Mouse (Mus musculus): Measurements from ENCODE around the gene Glud1. TPM values are rescaled to one million over a fixed set of nuclear protein-coding genes. Genes with fewer than 3 reads are reported as not detected.
"Not testable (repeated sequence)": the region's sequence is repeated elsewhere in the genome, so short reads cannot be mapped to it uniquely, and the experiment has no call there.

Glud1 gene
- total and polyA plus RNA-seq, 3 experiments: 57.1 to 125 (median 92.3) TPM

DNA sequence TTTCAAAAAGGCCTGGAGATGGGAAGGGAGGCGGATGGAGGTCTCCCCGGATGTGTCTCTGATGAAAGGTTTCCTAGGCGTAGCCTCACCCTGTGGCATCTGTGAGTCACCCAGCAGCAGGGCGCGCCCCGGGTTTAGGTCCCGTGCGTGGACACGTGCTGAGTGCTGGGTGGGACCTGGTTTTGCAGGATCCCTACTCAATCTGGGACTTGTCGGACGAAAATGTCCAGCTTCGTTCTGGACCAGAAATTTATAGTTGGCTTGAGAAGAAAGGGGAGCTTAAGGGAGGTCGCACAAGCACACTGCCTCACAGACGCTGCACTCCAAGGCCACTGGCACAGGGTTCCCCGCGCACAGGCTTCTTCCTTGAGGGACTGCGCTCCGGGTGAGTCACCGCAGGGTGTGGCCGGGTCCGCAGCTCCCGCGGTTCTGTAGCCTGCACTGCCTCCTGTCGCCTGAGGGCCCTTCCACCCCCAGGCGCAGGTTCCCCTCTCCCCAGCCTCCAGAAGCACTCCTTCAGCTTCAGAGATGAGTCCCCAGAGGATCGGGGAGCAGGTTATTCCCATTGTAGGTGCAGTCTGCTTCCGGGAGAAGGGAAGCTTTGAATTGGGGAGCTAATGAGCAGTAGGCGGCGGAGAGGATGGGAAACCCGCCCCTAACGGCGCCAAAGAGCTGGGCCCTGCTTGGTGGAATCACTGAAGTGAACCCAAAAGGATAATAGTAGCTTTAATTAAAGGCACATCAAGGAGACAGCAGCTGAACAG is 53.1 kb downstream of the Glud1 start:
- Histone ChIP-seq H3K9me3 (replicated peaks; ENCODE audit: insufficient read depth, low read length) (no peaks in the 10 kb centered on the region), H3K9ac (ENCODE audit: control insufficient read depth, low read depth, low read length, poor library complexity, severe bottlenecking) (peak overlapping the region; percentile 72), H3K4me1 (ENCODE audit: control insufficient read depth in 1 of 2, insufficient read depth in 2 of 2, low read length in 2 of 2) (peaks cover 5% of the 10 kb centered on the region in 2 experiments), H3K4me3 (ENCODE audit: control insufficient read depth in 1 of 2, insufficient read depth in 1 of 2, low read depth in 2 of 2, low read length in 2 of 2) (peak overlapping the region; percentile 65 to 72), H3K79me2 (ENCODE audit: control insufficient read depth, insufficient read depth, low read length, poor library complexity) (no peaks in the 10 kb centered on the region; the same call in 1 of the 2 replicates), H3K36me3 (ENCODE audit: control insufficient read depth in 1 of 2, insufficient read depth in 2 of 2, low read length in 2 of 2) (peaks cover 0 to 7% of the 10 kb centered on the region in 2 experiments; a peak in 2 of 4 replicates), H3K27me3 (ENCODE audit: control insufficient read depth in 1 of 2, insufficient read depth in 2 of 2, low read length in 2 of 2) (no peaks in the 10 kb centered on the region), H3K27ac (ENCODE audit: control insufficient read depth, low read depth, low read length) (peak overlapping the region; percentile 79)
- DNase-seq (ENCODE audit: low read depth, low spot score): peak; percentile 85
- TF ChIP-seq MXI1 (IDR thresholded peaks at IDR 0.05; ENCODE audit: low read depth, low read length): no peak; the same call in 1 of the 2 replicates
- TF ChIP-seq CTCF (IDR thresholded peaks at IDR 0.05 in 2 of 3, conservative IDR thresholded peaks at IDR 0.05 in 1 of 3; ENCODE audit: control insufficient read depth in 1 of 3, insufficient read depth in 1 of 3, low read depth in 2 of 3, low read length in 3 of 3, poor library complexity in 1 of 3, severe bottlenecking in 1 of 3): peak in 2 of 3 experiments; percentile 55 to 65; a peak in 5 of 6 replicates
- TF ChIP-seq TBP (IDR thresholded peaks at IDR 0.05; ENCODE audit: low read depth, low read length): no peak; the same call in 1 of the 2 replicates
- peak; percentile 14; the same call in 1 of the 2 replicates for TF ChIP-seq JUND (IDR thresholded peaks at IDR 0.05; ENCODE audit: low read depth, low read length)
- no peak for TF ChIP-seq NELFE (IDR thresholded peaks at IDR 0.05; ENCODE audit: low read depth, low read length)
- peak; percentile 47 for TF ChIP-seq SMC3 (IDR thresholded peaks at IDR 0.05; ENCODE audit: low read depth, low read length)
- no peak for TF ChIP-seq ZMIZ1 (IDR thresholded peaks at IDR 0.05; ENCODE audit: low read depth, low read length)
- peak; percentile 51; the same call in 1 of the 2 replicates for TF ChIP-seq MYC (IDR thresholded peaks at IDR 0.05; ENCODE audit: low read depth, low read length)
- TF ChIP-seq SIN3A (IDR thresholded peaks at IDR 0.05; ENCODE audit: low read length): 0 out of 2 replicates have a peak, but pooled peaks have one; percentile 1
- TF ChIP-seq RAD21 (IDR thresholded peaks at IDR 0.05; ENCODE audit: low read depth, low read length): peak; percentile 54
- TF ChIP-seq MYB (IDR thresholded peaks at IDR 0.05; ENCODE audit: low read depth, low read length): no peak
- TF ChIP-seq POLR2AphosphoS2 (IDR thresholded peaks at IDR 0.05; ENCODE audit: low read length): peak; percentile 40; the same call in 1 of the 2 replicates
- TF ChIP-seq POLR2A (IDR thresholded peaks at IDR 0.05; ENCODE audit: control insufficient read depth in 1 of 2, insufficient read depth in 1 of 2, low read depth in 1 of 2, low read length in 2 of 2, poor library complexity in 1 of 2): peak; percentile 47 to 53; a peak in 3 of 4 replicates
- TF ChIP-seq POLR2AphosphoS5 (IDR thresholded peaks at IDR 0.05; ENCODE audit: borderline replicate concordance, low read depth, low read length): no peak
- peak in 1 of 2 experiments; percentile 14; a peak in 2 of 4 replicates for TF ChIP-seq EP300 (IDR thresholded peaks at IDR 0.05; ENCODE audit: low read depth in 1 of 2, low read length in 2 of 2)
- peak; percentile 91 for TF ChIP-seq BHLHE40 (IDR thresholded peaks at IDR 0.05; ENCODE audit: borderline replicate concordance, low read depth, low read length)
- peak; percentile 72 for TF ChIP-seq MAX (IDR thresholded peaks at IDR 0.05; ENCODE audit: low read length)
- no peak for TF ChIP-seq TAL1 (IDR thresholded peaks at IDR 0.05; ENCODE audit: low read length)
- no peak for TF ChIP-seq CHD2 (IDR thresholded peaks at IDR 0.05; ENCODE audit: low read length)
- TF ChIP-seq GATA1 (IDR thresholded peaks at IDR 0.05; ENCODE audit: low read depth, low read length): no peak
- peak; percentile 41; the same call in 1 of the 2 replicates for TF ChIP-seq USF1 (IDR thresholded peaks at IDR 0.05; ENCODE audit: low read depth, low read length)
- peak; percentile 34 for TF ChIP-seq ZC3H11A (IDR thresholded peaks at IDR 0.05; ENCODE audit: low read depth, low read length)
- 0 out of 2 replicates have a peak, but pooled peaks have one; percentile 9 for TF ChIP-seq ETS1 (IDR thresholded peaks at IDR 0.05; ENCODE audit: low read depth, low read length)
- no peak for TF ChIP-seq E2F4 (IDR thresholded peaks at IDR 0.05; ENCODE audit: borderline replicate concordance, low read depth, low read length)

DNA sequence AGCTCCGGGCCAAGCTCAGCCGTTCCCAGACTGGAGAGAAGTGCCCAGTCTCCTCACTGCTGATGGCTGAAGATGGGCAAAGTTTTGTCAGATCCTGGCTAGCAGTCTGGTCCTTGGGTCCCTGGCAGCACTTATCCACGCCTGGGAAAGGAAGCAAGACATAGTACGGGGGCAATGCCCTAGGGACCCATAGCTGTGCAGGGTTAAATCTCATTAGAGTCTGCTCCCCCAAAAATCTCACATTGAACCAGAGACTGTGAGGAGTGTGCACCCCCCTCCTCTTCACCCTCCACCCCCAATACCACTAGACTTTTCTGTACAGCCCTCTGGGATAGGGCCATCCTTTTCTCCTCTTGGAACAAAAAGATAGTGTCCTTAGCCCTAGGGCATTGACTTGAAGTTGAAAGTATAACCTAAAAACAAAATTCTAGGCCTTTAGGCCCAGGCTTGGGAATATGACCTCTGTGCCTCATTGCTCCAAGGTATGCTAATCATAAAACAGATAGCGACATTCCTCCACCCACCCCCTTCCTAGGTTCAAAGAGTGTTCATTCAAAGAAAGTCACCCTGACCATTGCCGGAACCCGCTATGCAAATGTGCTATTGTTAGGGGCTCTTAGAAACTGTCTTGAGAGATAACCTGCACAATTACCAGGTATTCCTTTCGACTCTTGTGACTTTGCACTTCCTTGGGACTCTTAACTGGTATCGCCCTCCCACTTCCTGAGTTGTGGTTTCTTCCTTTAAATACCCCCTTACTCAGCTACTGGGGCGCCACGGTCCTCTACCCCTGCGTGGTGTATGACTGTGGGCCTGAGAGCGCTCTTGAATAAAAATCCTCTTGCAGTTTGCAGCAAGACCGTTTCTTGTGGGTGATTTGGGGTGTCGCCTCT is 54.0 kb downstream of the Glud1 start:
- not testable (repeated sequence) for H3K79me2 ChIP-seq (ENCODE audit: control insufficient read depth, insufficient read depth, low read length, poor library complexity); H3K27ac ChIP-seq (ENCODE audit: control insufficient read depth, low read depth, low read length)

More for the DNA sequence above, 54.0 kb downstream of the Glud1 start:
- not testable (repeated sequence) for DNase-seq (ENCODE audit: low read depth, low spot score); H3K9ac ChIP-seq (ENCODE audit: control insufficient read depth, low read depth, low read length, poor library complexity, severe bottlenecking); H3K27me3 ChIP-seq (ENCODE audit: control insufficient read depth in 1 of 2, insufficient read depth in 2 of 2, low read length in 2 of 2); H3K4me3 ChIP-seq (ENCODE audit: control insufficient read depth in 1 of 2, insufficient read depth in 1 of 2, low read depth in 2 of 2, low read length in 2 of 2); H3K36me3 ChIP-seq (ENCODE audit: control insufficient read depth in 1 of 2, insufficient read depth in 2 of 2, low read length in 2 of 2); H3K4me1 ChIP-seq (ENCODE audit: control insufficient read depth in 1 of 2, insufficient read depth in 2 of 2, low read length in 2 of 2); H3K9me3 ChIP-seq (replicated peaks; ENCODE audit: insufficient read depth, low read length)
